ENCODE assay signal across 21 mouse cellular contexts in the genomic region with DNA sequence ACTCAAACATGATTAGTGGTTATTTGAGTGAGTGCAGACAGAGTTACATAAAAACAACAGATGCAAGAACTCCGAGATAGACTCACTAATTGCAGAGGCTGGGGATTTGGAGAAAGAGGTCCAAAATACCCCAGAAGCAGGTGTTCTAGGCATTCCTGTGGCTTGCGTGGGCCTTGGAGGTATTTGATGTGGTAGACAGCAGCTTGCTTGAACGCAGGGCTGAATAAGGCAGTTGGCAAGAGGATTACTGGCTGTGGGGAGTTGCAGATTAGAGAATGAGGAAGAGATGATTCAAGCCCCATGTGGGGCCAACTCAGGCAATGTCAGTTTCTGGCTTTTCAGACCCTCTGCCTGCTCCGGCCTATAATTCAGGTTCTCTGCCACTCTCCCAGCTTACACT. TPM values are rescaled to one million over a fixed set of nuclear protein-coding genes. Genes with fewer than 3 reads are reported as not detected.
A peak's percentile ranks its signal among the peaks of the same experiment; 100 is the strongest.
DNase-seq lines count a peak whose midpoint lies in the region; ATAC-seq lines count a peak whose summit lies in the region.
"Had no signal": no experiment of that assay in that cellular context is flagged by ENCODE, and none has a peak within 500 bp of the region (broad histone marks: within the 10 kb centered on the region; RNA-seq: fewer than 3 reads in every experiment).

No protein-coding gene starts in this region.

- H3K4me2 ChIP-seq in liver, embryonic 12.5 days, result no peak overlapping the region
- no peak overlapping the region for H3K4me2 ChIP-seq in forebrain, embryonic 14.5 days (ENCODE audit: low read length)
- H3K4me2 ChIP-seq: heart, embryonic 11.5 days; neural tube, embryonic 15.5 days had no signal

- peak; percentile 12 for DNase-seq in CD4-positive, CD25-positive, alpha-beta regulatory T cell, adult 2 months (ENCODE audit: low read depth, low spot score)
- peak; percentile 23 to 32 for DNase-seq in right cerebral cortex, adult 2 months (ENCODE audit: low spot score in 2 of 2)
- no peak for DNase-seq in right cerebral cortex, postnatal 4 days
- DNase-seq in naive thymus-derived CD4-positive, alpha-beta T cell, adult 2 months (ENCODE audit: low read depth), result peak; percentile 36
- DNase-seq in adrenal gland, postnatal 25 days, result no peak
- DNase-seq in forebrain, embryonic 14.5 days (ENCODE audit: low spot score), result no peak
- DNase-seq: adrenal gland, postnatal 10 days; cerebellum, postnatal 25 days; gastrocnemius, adult 2 months; heart, postnatal 4 days; kidney, adult 2 months; kidney, postnatal 4 days; liver, postnatal 0 days; right cerebral cortex, adult 18-20 months had no signal

- no peak overlapping the region for H3K9ac ChIP-seq in liver, embryonic 12.5 days
- H3K9ac ChIP-seq in forebrain, embryonic 14.5 days (ENCODE audit: low read length), result no peak overlapping the region
- H3K9ac ChIP-seq: liver, postnatal 0 days; neural tube, embryonic 15.5 days had no signal

- no peaks in the 10 kb centered on the region for H3K9me3 ChIP-seq in liver, embryonic 12.5 days (replicated peaks)
- H3K9me3 ChIP-seq in forebrain, embryonic 14.5 days (replicated peaks; ENCODE audit: control insufficient read depth, low read length), result no peaks in the 10 kb centered on the region
- H3K9me3 ChIP-seq: midbrain, embryonic 10.5 days; neural tube, embryonic 15.5 days had no signal

- H3K4me3 ChIP-seq in liver, embryonic 12.5 days, result no peak overlapping the region
- H3K4me3 ChIP-seq in forebrain, embryonic 14.5 days (ENCODE audit: low read depth, low read length), result no peak overlapping the region
- H3K4me3 ChIP-seq: gastrocnemius, adult 2 months; midbrain, embryonic 10.5 days; neural tube, embryonic 15.5 days had no signal

- 38% methylated on average over 4 of the region's 4 CpGs for WGBS in liver, embryonic 12.5 days (ENCODE audit: insufficient replicate concordance)
- WGBS in forebrain, embryonic 14.5 days, result 42% methylated on average over 4 of the region's 4 CpGs

- H3K36me3 ChIP-seq in liver, embryonic 12.5 days, result no peaks in the 10 kb centered on the region
- no peaks in the 10 kb centered on the region for H3K36me3 ChIP-seq in forebrain, embryonic 14.5 days (ENCODE audit: control insufficient read depth, insufficient read depth, low read length)
- H3K36me3 ChIP-seq: midbrain, embryonic 10.5 days; neural tube, embryonic 15.5 days had no signal

- H3K4me1 ChIP-seq in liver, embryonic 12.5 days, result no peaks in the 10 kb centered on the region
- peaks cover 11% of the 10 kb centered on the region for H3K4me1 ChIP-seq in forebrain, embryonic 14.5 days (ENCODE audit: control insufficient read depth, insufficient read depth, low read length)

- no peak overlapping the region for H3K27ac ChIP-seq in liver, embryonic 12.5 days
- H3K27ac ChIP-seq in forebrain, embryonic 14.5 days (ENCODE audit: low read depth, low read length), result no peak overlapping the region
- H3K27ac ChIP-seq: gastrocnemius, adult 2 months; hindbrain, postnatal 0 days; midbrain, embryonic 10.5 days; neural tube, embryonic 15.5 days had no signal

- no peaks in the 10 kb centered on the region; the same call in 1 of the 2 replicates for H3K27me3 ChIP-seq in liver, embryonic 12.5 days (replicated peaks)
- H3K27me3 ChIP-seq in forebrain, embryonic 14.5 days (replicated peaks; ENCODE audit: control insufficient read depth, insufficient read depth, low read length), result no peaks in the 10 kb centered on the region
- H3K27me3 ChIP-seq: neural tube, embryonic 15.5 days had no signal

- ATAC-seq in CD4-positive, CD25-positive, alpha-beta regulatory T cell, adult 4 months, result no peak
- no peak for ATAC-seq in liver, embryonic 12.5 days
- no peak for ATAC-seq in forebrain, embryonic 14.5 days
- ATAC-seq: hindbrain, postnatal 0 days; liver, postnatal 0 days had no signal

RNA-seq across cellular contexts. Expression of gene Klhl31, which starts 43.9 kb away (rescaled TPM):
- polyA plus RNA-seq in CD4-positive, CD25-positive, alpha-beta regulatory T cell, adult 4 months (2017; shearing (Covaris generic)), result not detected
- 0.03 TPM in 1 of 2 replicates, not detected in the other for total RNA-seq in adrenal gland, postnatal 25 days (2021)
- polyA plus RNA-seq in liver, embryonic 12.5 days (2016; fragmentation: Nextera tagmentation; extraction: Ambion mirVana), result 0.08 and 0.29 TPM in 2 replicates
- polyA plus RNA-seq in forebrain, embryonic 14.5 days (2014; fragmentation: Nextera tagmentation; extraction: Ambion mirVana), result 0.05 TPM in 2 replicates
- total RNA-seq: monocyte, adult 5-6 weeks had no signal

RNA-seq across cellular contexts. Expression of gene Lrrc1, which starts 47.8 kb away (rescaled TPM):
- 1 to 10 TPM; 3.2 to 4.3 TPM for polyA plus RNA-seq in CD4-positive, CD25-positive, alpha-beta regulatory T cell, adult 4 months (2017; shearing (Covaris generic))
- 12.8 and 15.4 TPM in 2 replicates for total RNA-seq in adrenal gland, postnatal 25 days (2021)
- polyA plus RNA-seq in liver, embryonic 12.5 days (2016; fragmentation: Nextera tagmentation; extraction: Ambion mirVana), result 4.0 and 4.4 TPM in 2 replicates
- 8.2 and 10.6 TPM in 2 replicates for polyA plus RNA-seq in forebrain, embryonic 14.5 days (2014; fragmentation: Nextera tagmentation; extraction: Ambion mirVana)

Comparison
In these comparisons a context has a peak if more than half of its experiments do, and no peak if none do; other contexts are left out.
1. DNase-seq: peak in CD4-positive, CD25-positive, alpha-beta regulatory T cell, adult 2 months (single experiment), right cerebral cortex, adult 2 months (2 of 2) and naive thymus-derived CD4-positive, alpha-beta T cell, adult 2 months (single experiment); none in right cerebral cortex, postnatal 4 days (single experiment), adrenal gland, postnatal 25 days (single experiment) and forebrain, embryonic 14.5 days (single experiment).